Mouse (Mus musculus): ENCODE data around the gene Tcl1b3.

Gene Tcl1b3

GRCm38 (mm10) chr12:105235091-105235490, 44.2 kb downstream of the Tcl1b3 start:
- DNase-seq = no peak

GRCm38 (mm10) chr12:105239060-105239459, 48.2 kb downstream of the Tcl1b3 start:
- DNase-seq = no peak
